Mouse (Mus musculus) macrophage (primary cell): ENCODE measurements around the gene Dock6. TPM values are rescaled to one million over a fixed set of nuclear protein-coding genes. Genes with fewer than 3 reads are reported as not detected.
"Not testable (repeated sequence)": the region's sequence is repeated elsewhere in the genome, so short reads cannot be mapped to it uniquely, and the experiment has no call there.

Experiments used
- H3K27ac ChIP-seq: fragments of 350-480 bp; formaldehyde crosslinking; 2 replicates; pipeline ENCODE4 v1.9.0; 2021
- H3K36me3 ChIP-seq: fragments of 350-480 bp; formaldehyde crosslinking; 2 replicates; pipeline ENCODE4 v1.9.0; 2021; ENCODE audit errors: inconsistent target
- H3K4me3 ChIP-seq: fragments of 350-480 bp; formaldehyde crosslinking; 2 replicates; pipeline ENCODE4 v1.9.0; 2021; ENCODE audit errors: inconsistent target
- H3K79me2 ChIP-seq: fragments of 350-480 bp; formaldehyde crosslinking; 2 replicates; pipeline ENCODE4 v1.9.0; 2021; ENCODE audit errors: inconsistent target
- WGBS: methylation state at CpG from one replicate; pipeline ENCODE4 v1.1.7; 2026; ENCODE audit warnings: inconsistent platforms; ENCODE audit not compliant: missing documents; 5-methylcytosine and 5-hydroxymethylcytosine counted together
- polyA plus RNA-seq: library from polyadenylated mRNA; stranded (reverse); fragments of 250-400 nt; gene quantifications from 3 replicates; pipeline ENCODE4 v1.2.4, GENCODE M21; 2018; ENCODE audit warnings: inconsistent platforms

The Dock6 gene
- polyA plus RNA-seq, 1 experiment from 2014 or later, result 4.1 TPM

GRCm38 (mm10) chr9:21808561-21808960 lies 43.9 kb downstream of the Dock6 start:
- 93% methylated on average over 3 of the region's 3 CpGs for WGBS
- Histone ChIP-seq H3K36me3 (no peaks in the 10 kb centered on the region), H3K79me2 (no peaks in the 10 kb centered on the region), H3K4me3 (no peak overlapping the region), H3K27ac (no peak overlapping the region)

GRCm38 (mm10) chr9:21806976-21807375 lies 45.5 kb downstream of the Dock6 start:
- 86% methylated on average over 10 of the region's 11 CpGs for WGBS
- no peaks in the 10 kb centered on the region for H3K79me2 ChIP-seq
- H3K36me3 ChIP-seq, result no peaks in the 10 kb centered on the region
- no peak overlapping the region for H3K4me3 ChIP-seq
- H3K27ac ChIP-seq, result no peak overlapping the region

GRCm38 (mm10) chr9:21806363-21806762 lies 46.1 kb downstream of the Dock6 start:
- 34% methylated on average over 3 of the region's 3 CpGs for WGBS
- Histone ChIP-seq H3K36me3 (no peaks in the 10 kb centered on the region), H3K79me2 (no peaks in the 10 kb centered on the region), H3K4me3 (no peak overlapping the region), H3K27ac (no peak overlapping the region)

DNA sequence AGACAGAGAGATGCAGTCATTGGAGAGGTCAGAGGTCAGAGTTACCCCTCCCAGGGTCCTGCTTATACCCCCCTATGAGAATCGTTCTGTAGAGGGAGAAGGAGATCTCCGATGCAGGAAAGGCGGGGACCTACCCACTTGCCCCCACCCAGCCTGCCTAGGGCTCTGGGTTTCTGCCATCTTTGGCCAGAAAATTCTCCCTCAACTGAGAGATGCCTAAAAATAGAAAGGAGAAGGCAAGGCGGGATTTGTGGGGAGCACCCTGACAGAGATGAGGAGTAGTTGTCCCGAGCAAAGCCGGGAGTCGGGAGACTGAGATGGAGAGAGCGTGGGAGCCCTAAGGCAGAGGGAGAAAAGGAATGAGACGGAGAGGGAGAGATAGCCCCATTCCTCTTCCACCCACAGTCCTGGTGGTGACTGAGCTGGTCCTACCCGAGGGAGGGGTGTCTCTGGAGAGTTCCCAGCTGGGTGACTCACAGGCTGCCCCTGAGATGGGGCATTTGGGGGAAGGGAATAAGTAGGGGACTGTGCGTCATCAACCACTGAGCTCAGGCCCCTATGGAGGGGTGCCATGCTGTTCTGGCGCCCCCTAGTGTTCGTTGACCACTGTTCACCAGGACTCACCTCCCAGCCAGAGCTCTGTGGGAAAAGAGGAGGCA lies 48.3 kb downstream of the Dock6 start:
- 39% methylated on average over 13 of the region's 13 CpGs for WGBS
- Histone ChIP-seq H3K27ac (no peak overlapping the region), H3K79me2 (no peaks in the 10 kb centered on the region), H3K36me3 (no peaks in the 10 kb centered on the region), H3K4me3 (no peak overlapping the region)

DNA sequence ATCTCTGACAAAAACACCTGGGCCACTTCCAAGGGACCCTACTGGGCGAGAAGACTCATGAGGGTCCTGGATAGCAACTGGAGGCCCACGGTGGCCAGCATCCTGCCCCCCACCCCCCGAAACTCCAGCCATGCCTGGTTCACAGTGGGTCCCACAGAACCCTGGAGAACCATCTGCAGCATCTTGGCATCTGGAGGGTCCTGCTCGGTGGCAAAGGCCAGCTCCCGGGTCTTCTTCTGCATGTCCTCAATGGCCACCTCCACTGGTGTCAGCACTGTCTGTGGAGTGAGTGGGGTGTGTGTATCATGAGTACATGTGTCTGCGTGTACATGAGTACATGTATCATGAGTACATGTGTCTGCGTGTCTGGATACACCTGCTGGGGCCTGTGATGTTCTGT lies 50.8 kb downstream of the Dock6 start:
- H3K27ac ChIP-seq, result no peak overlapping the region
- no peaks in the 10 kb centered on the region for H3K36me3 ChIP-seq
- no peaks in the 10 kb centered on the region for H3K79me2 ChIP-seq
- WGBS, result 93% methylated on average over 5 of the region's 7 CpGs
- no peak overlapping the region for H3K4me3 ChIP-seq

- Histone ChIP-seq H3K36me3 (no peaks in the 10 kb centered on the region), H3K27ac (no peak overlapping the region), H3K4me3 (no peak overlapping the region), H3K79me2 (no peaks in the 10 kb centered on the region)
- 79% methylated on average over 7 of the region's 7 CpGs for WGBS
Measured at GRCm38 (mm10) chr9:21801121-21801520, 51.3 kb downstream of the Dock6 start.

- WGBS, result 84% methylated on average over 3 of the region's 3 CpGs
- H3K27ac ChIP-seq, result no peak overlapping the region
- peak overlapping the region; percentile 3; the same call in 1 of the 2 replicates for H3K4me3 ChIP-seq
- H3K36me3 ChIP-seq, result no peaks in the 10 kb centered on the region
- H3K79me2 ChIP-seq, result no peaks in the 10 kb centered on the region
Measured at GRCm38 (mm10) chr9:21799010-21799350, 53.5 kb downstream of the Dock6 start.

DNA sequence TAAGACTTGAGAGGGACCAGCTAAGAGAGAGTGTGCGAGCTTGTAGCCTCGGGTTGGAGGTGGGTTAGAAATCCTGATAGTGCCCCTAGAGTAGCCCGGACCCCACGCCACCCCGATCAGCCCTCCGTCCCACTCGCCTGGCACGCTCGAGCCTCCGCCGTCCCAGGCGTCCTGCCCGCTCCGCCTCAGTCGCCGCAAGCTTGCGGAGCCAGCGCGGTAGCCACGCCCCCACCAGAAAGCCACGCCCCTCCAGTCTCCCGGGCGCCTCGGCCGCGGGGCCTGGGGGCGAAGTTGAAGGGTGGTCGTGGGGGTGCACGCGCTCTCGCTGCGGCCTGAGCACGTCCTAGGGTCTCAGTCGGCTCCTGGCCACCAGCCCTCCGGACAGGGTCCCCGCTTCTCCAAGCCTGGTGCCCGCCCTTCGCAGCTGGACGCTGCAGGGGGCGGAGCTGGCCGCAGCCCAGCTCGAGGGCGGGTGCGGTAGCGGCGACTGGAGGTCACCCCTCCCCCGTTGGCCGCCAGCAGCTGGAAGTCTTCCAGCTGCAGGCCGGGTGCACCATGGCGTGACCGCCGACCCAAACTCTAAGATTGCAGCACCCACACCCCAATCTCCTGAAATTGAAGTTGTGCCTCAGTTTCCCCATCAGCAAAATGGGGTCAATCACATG lies 54.0 kb downstream of the Dock6 start, which contains the start of gene Kank2:
TSS of gene Kank2 (minus strand) at position 400 of the 665 bp plus-strand sequence.
- under 1% methylated on average over 52 of the region's 52 CpGs for WGBS

GRCm38 (mm10) chr9:21797921-21798344 lies 54.5 kb downstream of the Dock6 start:
- Histone ChIP-seq H3K27ac (no peak overlapping the region), H3K4me3 (peak overlapping the region; percentile 70), H3K36me3 (no peaks in the 10 kb centered on the region), H3K79me2 (no peaks in the 10 kb centered on the region)
- 2% methylated on average over 22 of the region's 26 CpGs for WGBS

More for the DNA sequence above, 54.0 kb downstream of the Dock6 start, which contains the start of gene Kank2:
- Histone ChIP-seq H3K36me3 (no peaks in the 10 kb centered on the region), H3K79me2 (no peaks in the 10 kb centered on the region), H3K27ac (no peak within 1 kb of the TSS), H3K4me3 (peak within 1 kb of the TSS; percentile 70)

DNA sequence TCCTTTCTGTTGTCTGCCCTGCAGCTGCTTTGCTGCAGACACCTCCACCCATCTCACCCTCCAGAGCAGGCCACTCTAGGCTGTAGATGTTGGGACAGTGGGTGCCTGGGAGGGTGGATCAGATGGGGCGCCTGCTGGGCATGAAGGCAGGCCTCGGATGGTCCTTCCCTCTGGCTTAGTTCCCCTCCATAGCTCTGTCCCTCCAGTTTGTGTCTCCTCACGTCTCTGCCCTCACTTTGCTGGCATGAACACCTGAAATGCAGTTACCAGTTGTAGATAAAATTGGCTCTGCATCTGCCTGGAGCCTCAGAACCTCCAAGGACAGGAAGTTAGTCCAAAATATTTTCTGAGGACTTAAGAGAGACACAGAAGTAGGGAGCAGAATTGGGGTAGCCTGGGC lies 55.5 kb downstream of the Dock6 start:
- H3K79me2 ChIP-seq, result no peaks in the 10 kb centered on the region
- no peaks in the 10 kb centered on the region for H3K36me3 ChIP-seq
- WGBS, result 83% methylated on average over 3 of the region's 3 CpGs
- H3K4me3 ChIP-seq, result no peak overlapping the region
- no peak overlapping the region for H3K27ac ChIP-seq

- no peaks in the 10 kb centered on the region for H3K36me3 ChIP-seq
- H3K4me3 ChIP-seq, result no peak overlapping the region
- WGBS, result 27% methylated on average over 3 of the region's 3 CpGs
- H3K27ac ChIP-seq, result no peak overlapping the region
- H3K79me2 ChIP-seq, result no peaks in the 10 kb centered on the region
Measured at GRCm38 (mm10) chr9:21796259-21796658, 56.2 kb downstream of the Dock6 start.

- no peaks in the 10 kb centered on the region for H3K79me2 ChIP-seq
- no peaks in the 10 kb centered on the region for H3K36me3 ChIP-seq
- no peak overlapping the region for H3K4me3 ChIP-seq
- WGBS, result 96% methylated on average over 5 of the region's 5 CpGs
- no peak overlapping the region for H3K27ac ChIP-seq
Measured at GRCm38 (mm10) chr9:21795579-21795978, 56.9 kb downstream of the Dock6 start.

DNA sequence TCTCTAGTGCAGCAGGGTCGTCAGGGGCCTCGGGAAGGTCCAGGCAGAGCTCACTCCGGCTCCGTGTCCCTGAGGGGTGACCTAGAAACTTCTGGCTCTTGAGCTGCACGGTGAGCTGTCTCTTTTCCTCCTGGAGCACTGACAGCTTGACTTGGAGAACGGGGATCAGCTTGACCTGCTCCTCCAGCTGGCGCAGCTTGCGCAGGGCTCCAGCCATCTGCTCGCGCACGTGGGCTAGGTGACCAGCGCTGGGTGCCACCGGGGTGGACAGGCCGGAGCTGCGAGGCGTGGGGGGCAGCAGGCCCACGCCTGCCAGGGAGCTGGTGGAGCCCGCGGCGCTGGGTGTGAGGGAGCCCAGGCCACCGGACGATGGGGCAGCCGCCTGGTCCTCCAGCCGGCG lies 57.5 kb downstream of the Dock6 start:
- H3K36me3 ChIP-seq, result no peaks in the 10 kb centered on the region
- no peaks in the 10 kb centered on the region for H3K79me2 ChIP-seq
- H3K27ac ChIP-seq, result no peak overlapping the region
- H3K4me3 ChIP-seq, result no peak overlapping the region
- WGBS, result 95% methylated on average over 18 of the region's 25 CpGs

DNA sequence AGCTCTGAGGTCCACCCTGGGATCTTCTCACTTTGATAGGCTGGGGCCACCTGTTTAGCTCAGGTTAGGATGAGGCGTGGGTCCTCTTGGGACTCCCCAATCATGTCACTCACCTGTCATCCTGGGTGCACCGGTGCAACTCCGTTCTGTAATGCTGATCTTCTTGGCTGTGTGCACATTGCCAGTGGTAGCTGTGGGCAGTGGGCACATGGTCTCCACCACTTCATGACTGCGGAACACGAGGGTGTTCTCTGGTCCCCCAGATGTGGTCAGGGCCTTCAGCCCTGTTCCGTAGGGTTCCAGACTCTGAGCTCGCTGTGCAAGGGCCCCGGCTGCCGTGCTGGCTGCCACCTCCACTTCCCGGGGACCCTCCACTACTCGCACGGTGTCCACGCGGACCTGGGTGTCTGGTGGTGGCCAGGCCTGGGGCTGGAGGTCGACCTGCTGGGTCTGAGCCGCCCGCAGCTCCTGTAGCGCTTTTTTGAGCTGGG lies 58.0 kb downstream of the Dock6 start:
- H3K27ac ChIP-seq, result no peak overlapping the region
- no peak overlapping the region for H3K4me3 ChIP-seq
- no peaks in the 10 kb centered on the region for H3K36me3 ChIP-seq
- whole genome bisulfite sequencing, result 94% methylated on average over 17 of the region's 18 CpGs
- H3K79me2 ChIP-seq, result no peaks in the 10 kb centered on the region

GRCm38 (mm10) chr9:21793507-21793906 lies 58.9 kb downstream of the Dock6 start:
- H3K36me3 ChIP-seq, H3K79me2 ChIP-seq, H3K4me3 ChIP-seq, H3K27ac ChIP-seq: not testable (repeated sequence)
- 98% methylated on average over 6 of the region's 6 CpGs for WGBS
